Mouse (Mus musculus): ENCODE results near the gene Chchd1. TPM values are rescaled to one million over a fixed set of nuclear protein-coding genes. Genes with fewer than 3 reads are reported as not detected.
A peak's percentile ranks its signal among the peaks of the same experiment; 100 is the strongest.

Chchd1 gene
- polyA plus RNA-seq, 1 experiment: 13.9 TPM

DNA sequence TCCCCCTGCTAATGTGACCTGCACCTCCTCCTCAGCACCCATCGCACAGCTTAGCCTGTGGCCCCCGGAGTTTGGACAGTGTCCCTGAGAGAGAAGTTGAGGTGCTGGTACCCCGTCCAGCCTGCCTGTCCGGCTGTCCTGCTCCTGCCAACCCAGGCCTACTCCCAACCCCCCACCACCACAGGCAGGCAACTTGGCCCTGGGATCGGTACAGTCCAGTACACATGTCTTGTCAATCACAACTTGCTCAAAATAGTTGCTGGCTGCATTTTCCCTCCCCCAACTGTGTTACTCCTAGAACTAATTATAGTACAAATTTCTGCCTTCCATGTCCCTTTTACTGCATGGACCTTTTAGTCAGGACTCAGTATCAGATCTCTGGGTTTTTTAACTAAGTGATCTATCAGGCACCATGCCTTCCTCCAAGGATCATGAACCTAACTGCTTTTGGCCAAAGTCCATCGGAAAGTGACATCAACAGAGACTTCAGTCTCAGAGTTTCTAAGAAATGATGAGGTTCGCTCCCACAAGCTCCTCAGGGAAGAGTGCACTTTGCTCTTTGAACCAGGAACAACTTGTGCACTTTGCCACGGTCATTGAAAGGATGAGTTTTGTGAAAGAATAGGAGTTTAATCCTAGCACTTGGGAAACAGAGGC is 34.5 kb upstream of the Chchd1 start, which contains the start of gene Synpo2l:
Synpo2l (minus strand) TSS at position 201 of the 657 bp plus-strand sequence.
- peaks cover 11% of the 10 kb centered on the region for H3K4me1 ChIP-seq (ENCODE audit: control insufficient read depth, insufficient read depth, insufficient read length, low read length)
- H3K36me3 ChIP-seq (ENCODE audit: control insufficient read depth, insufficient read depth, low read length): no peaks in the 10 kb centered on the region
- 63% methylated on average over 8 of the region's 8 CpGs for whole genome bisulfite sequencing
- no peaks in the 10 kb centered on the region for H3K27me3 ChIP-seq (ENCODE audit: control insufficient read depth, insufficient read depth, low read length)
- no peak for TF ChIP-seq POLR2A (IDR thresholded peaks at IDR 0.05; ENCODE audit: low read depth, low read length)
- peak within 1 kb of the TSS; percentile 92 for H3K27ac ChIP-seq (ENCODE audit: insufficient read depth, low read depth, low read length)
- no peak within 1 kb of the TSS for H3K4me3 ChIP-seq (ENCODE audit: low read depth, low read length)

DNA sequence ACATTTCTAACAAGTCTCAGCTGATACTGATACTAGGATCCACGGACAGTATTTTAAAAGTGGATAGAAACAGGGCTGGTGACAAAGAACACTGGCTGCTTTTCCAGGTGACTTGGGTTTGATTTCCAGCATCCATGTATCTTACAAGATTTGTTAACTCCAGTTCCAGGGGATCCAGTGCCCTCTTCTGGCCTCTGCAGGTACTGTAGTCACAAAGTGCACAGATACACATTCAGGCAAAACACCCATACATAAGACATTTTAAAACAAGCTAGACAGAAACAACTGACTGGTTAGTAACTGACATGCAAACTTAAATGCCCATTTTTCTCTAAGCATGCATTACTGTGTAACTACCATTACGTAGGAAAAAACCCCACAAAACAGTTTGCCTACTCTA is 29.8 kb upstream of the Chchd1 start:
- H3K27ac ChIP-seq (ENCODE audit: insufficient read depth, low read depth, low read length): peak overlapping the region; percentile 32; the same call in 1 of the 2 replicates
- H3K4me3 ChIP-seq (ENCODE audit: low read depth, low read length): no peak overlapping the region
- 99% methylated on average over 2 of the region's 2 CpGs for WGBS
- peaks cover 18% of the 10 kb centered on the region for H3K4me1 ChIP-seq (ENCODE audit: control insufficient read depth, insufficient read depth, insufficient read length, low read length)
- H3K27me3 ChIP-seq (ENCODE audit: control insufficient read depth, insufficient read depth, low read length): no peaks in the 10 kb centered on the region
- H3K36me3 ChIP-seq (ENCODE audit: control insufficient read depth, insufficient read depth, low read length): peaks cover 18% of the 10 kb centered on the region
- TF ChIP-seq CTCF (IDR thresholded peaks at IDR 0.05; ENCODE audit: extremely low read depth, insufficient read length, insufficient replicate concordance, low read depth, low read length): no peak
- TF ChIP-seq POLR2A (IDR thresholded peaks at IDR 0.05; ENCODE audit: low read depth, low read length): no peak

DNA sequence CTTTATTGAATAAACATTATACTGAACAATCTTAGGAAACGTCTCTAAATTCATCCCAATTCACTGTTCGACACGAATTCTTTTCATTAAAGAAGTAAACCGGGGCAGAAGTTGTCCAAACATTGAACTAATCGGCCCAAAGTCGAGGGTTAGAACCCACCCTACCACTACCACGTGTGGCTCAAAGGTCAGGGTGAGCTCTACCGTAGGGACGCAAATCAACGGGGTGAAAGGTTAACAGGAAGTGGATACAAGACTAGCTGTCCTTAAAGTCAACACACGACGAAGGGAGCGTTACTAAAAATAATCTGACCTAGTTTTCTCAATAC is 29.1 kb upstream of the Chchd1 start:
- H3K27me3 ChIP-seq (ENCODE audit: control insufficient read depth, insufficient read depth, low read length): no peaks in the 10 kb centered on the region
- peak overlapping the region; percentile 51 for H3K27ac ChIP-seq (ENCODE audit: insufficient read depth, low read depth, low read length)
- peak overlapping the region; percentile 30 for H3K4me3 ChIP-seq (ENCODE audit: low read depth, low read length)
- H3K4me1 ChIP-seq (ENCODE audit: control insufficient read depth, insufficient read depth, insufficient read length, low read length): peaks cover 16% of the 10 kb centered on the region; the same call in 1 of the 2 replicates
- H3K36me3 ChIP-seq (ENCODE audit: control insufficient read depth, insufficient read depth, low read length): peaks cover 25% of the 10 kb centered on the region
- WGBS: 3% methylated on average over 13 of the region's 13 CpGs
- TF ChIP-seq CTCF (IDR thresholded peaks at IDR 0.05; ENCODE audit: extremely low read depth, insufficient read length, insufficient replicate concordance, low read depth, low read length) (no peak), POLR2A (IDR thresholded peaks at IDR 0.05; ENCODE audit: low read depth, low read length) (no peak)

DNA sequence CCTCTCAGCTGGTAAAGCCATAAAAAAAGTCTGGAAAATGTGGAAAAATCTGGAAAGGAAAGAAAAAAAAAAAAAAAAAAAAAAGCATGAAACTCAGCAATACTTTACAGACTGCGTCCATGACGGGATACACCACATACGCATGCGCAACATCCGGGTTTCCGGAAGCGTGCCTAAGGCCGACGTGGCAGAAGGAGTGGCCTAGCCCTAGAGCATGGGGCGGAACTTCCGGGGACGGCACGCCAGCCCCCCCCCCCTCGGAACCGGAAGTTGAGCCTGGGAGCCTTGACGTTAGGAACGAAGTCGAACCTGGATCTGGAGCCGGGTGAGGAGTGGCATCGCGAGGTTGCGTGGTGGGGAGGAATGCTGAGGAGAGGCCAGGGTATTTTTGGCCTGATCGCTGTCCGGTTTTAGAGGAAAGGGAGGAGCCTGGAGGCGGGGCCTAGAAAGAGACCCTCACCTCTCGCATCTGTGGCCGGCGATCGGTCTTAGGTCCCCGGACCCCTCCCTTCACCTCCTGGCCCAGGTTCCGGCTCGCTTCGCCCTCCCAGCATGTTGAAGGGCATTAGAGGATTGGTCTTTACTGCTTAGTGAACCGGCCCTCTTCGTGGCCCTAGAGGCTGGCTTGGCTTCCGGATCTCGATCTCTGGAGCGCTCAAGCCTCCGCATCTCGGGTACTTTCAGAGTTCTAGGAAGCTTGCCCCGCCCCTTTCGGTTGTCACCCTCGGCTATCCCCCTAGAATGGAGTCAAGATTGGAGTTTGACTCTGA is 28.6 kb upstream of the Chchd1 start, which contains the start of gene Sec24c:
Sec24c (plus strand) TSS at position 245 of the 770 bp plus-strand sequence.
- Histone ChIP-seq H3K36me3 (ENCODE audit: control insufficient read depth, insufficient read depth, low read length) (peaks cover 28% of the 10 kb centered on the region), H3K27ac (ENCODE audit: insufficient read depth, low read depth, low read length) (peak within 1 kb of the TSS; percentile 97), H3K27me3 (ENCODE audit: control insufficient read depth, insufficient read depth, low read length) (no peaks in the 10 kb centered on the region), H3K4me1 (ENCODE audit: control insufficient read depth, insufficient read depth, insufficient read length, low read length) (peaks cover 12% of the 10 kb centered on the region; the same call in 1 of the 2 replicates), H3K4me3 (ENCODE audit: low read depth, low read length) (peak within 1 kb of the TSS; percentile 81)
- 1% methylated on average over 43 of the region's 43 CpGs for WGBS
- TF ChIP-seq CTCF (IDR thresholded peaks at IDR 0.05; ENCODE audit: extremely low read depth, insufficient read length, insufficient replicate concordance, low read depth, low read length): no peak
- TF ChIP-seq POLR2A (IDR thresholded peaks at IDR 0.05; ENCODE audit: low read depth, low read length): peak; percentile 78; the same call in 1 of the 2 replicates

DNA sequence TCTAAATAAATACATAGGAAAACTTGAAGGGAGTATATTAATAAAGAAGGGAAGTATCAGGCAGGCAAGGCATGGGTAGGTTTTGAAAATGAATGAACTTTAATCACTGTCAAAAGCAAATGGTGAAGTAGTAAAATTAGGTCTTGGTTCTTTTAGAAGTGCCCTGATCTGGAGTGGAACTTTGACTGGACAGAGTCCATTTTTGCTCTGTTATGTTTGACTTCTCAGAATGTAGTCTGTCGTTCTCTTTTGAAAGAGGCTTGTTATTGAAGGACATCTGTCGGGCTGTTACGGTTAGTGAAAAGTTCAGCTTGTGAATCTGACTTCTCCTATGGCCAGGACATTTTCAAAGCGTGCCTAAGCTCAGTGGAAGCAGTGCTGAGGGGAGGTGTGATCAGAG is 24.9 kb upstream of the Chchd1 start:
- H3K4me1 ChIP-seq (ENCODE audit: control insufficient read depth, insufficient read depth, insufficient read length, low read length): peaks cover 17% of the 10 kb centered on the region; the same call in 1 of the 2 replicates
- 72% methylated on average over 4 of the region's 4 CpGs for WGBS
- H3K27ac ChIP-seq (ENCODE audit: insufficient read depth, low read depth, low read length): no peak overlapping the region
- H3K4me3 ChIP-seq (ENCODE audit: low read depth, low read length): no peak overlapping the region
- no peaks in the 10 kb centered on the region for H3K27me3 ChIP-seq (ENCODE audit: control insufficient read depth, insufficient read depth, low read length)
- H3K36me3 ChIP-seq (ENCODE audit: control insufficient read depth, insufficient read depth, low read length): peaks cover 60% of the 10 kb centered on the region
- TF ChIP-seq CTCF (IDR thresholded peaks at IDR 0.05; ENCODE audit: extremely low read depth, insufficient read length, insufficient replicate concordance, low read depth, low read length) (no peak), POLR2A (IDR thresholded peaks at IDR 0.05; ENCODE audit: low read depth, low read length) (no peak)

DNA sequence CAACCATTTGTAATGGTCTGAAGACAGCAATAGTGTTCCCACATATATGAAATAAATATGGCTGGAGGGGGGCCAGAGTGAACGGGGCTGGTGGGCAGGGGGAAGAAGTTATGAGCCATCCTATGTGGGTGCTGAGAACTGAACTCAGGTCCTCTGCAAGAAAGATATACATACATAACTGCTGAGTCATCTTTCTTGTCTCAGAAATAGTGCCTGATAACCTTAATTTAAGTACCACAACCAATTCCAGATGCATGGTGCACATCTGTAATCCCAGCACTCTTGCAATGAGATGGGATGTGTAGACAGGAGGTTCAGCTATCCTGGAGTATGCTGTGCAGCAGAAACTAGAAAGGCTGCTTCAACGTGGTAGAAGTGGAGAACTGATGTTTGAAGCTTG is 21.1 kb upstream of the Chchd1 start:
- Histone ChIP-seq H3K4me3 (ENCODE audit: low read depth, low read length) (no peak overlapping the region), H3K36me3 (ENCODE audit: control insufficient read depth, insufficient read depth, low read length) (peaks cover 88% of the 10 kb centered on the region), H3K27me3 (ENCODE audit: control insufficient read depth, insufficient read depth, low read length) (no peaks in the 10 kb centered on the region), H3K4me1 (ENCODE audit: control insufficient read depth, insufficient read depth, insufficient read length, low read length) (peaks cover 8% of the 10 kb centered on the region; the same call in 1 of the 2 replicates), H3K27ac (ENCODE audit: insufficient read depth, low read depth, low read length) (peak overlapping the region; percentile 25)
- 75% methylated on average over 2 of the region's 2 CpGs for WGBS
- TF ChIP-seq POLR2A (IDR thresholded peaks at IDR 0.05; ENCODE audit: low read depth, low read length) (no peak), CTCF (IDR thresholded peaks at IDR 0.05; ENCODE audit: extremely low read depth, insufficient read length, insufficient replicate concordance, low read depth, low read length) (no peak)

DNA sequence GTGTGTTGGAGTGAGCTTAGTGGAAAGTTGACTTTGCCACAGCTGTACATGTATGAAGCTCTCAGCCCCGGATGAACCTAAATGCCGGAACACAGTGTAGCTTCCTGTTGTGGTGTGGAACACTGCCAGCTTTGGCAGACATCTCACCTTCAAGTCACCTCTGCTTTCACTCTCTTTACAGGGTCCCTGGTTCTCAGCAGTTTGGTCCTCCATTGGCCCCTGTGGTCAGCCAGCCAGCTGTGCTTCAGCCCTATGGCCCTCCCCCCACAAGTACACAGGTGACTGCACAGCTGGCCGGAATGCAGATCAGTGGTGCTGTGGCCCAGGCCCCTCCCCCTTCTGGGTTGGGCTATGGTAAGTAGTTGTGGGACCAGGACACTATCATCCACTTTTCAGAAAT is 20.3 kb upstream of the Chchd1 start:
- 25% methylated on average over 3 of the region's 3 CpGs for WGBS

More for the DNA sequence above, 20.3 kb upstream of the Chchd1 start:
- H3K4me3 ChIP-seq (ENCODE audit: low read depth, low read length): no peak overlapping the region
- H3K27me3 ChIP-seq (ENCODE audit: control insufficient read depth, insufficient read depth, low read length): no peaks in the 10 kb centered on the region
- peaks cover 91% of the 10 kb centered on the region for H3K36me3 ChIP-seq (ENCODE audit: control insufficient read depth, insufficient read depth, low read length)
- peak overlapping the region; percentile 25; the same call in 1 of the 2 replicates for H3K27ac ChIP-seq (ENCODE audit: insufficient read depth, low read depth, low read length)
- TF ChIP-seq POLR2A (IDR thresholded peaks at IDR 0.05; ENCODE audit: low read depth, low read length) (no peak), CTCF (IDR thresholded peaks at IDR 0.05; ENCODE audit: extremely low read depth, insufficient read length, insufficient replicate concordance, low read depth, low read length) (no peak)
- H3K4me1 ChIP-seq (ENCODE audit: control insufficient read depth, insufficient read depth, insufficient read length, low read length): peaks cover 7% of the 10 kb centered on the region; the same call in 1 of the 2 replicates
